Mouse (Mus musculus) heart, postnatal 0 days (tissue): ENCODE measurements around the gene Neurod2. TPM values are rescaled to one million over a fixed set of nuclear protein-coding genes. Genes with fewer than 3 reads are reported as not detected.
A peak's percentile ranks its signal among the peaks of the same experiment; 100 is the strongest.

ENCODE experiments used
- ATAC-seq: fragments of 200-750 bp; cut with Nextera tagmentation; 2 replicates; pipeline ENCODE4 v1.8.0; 2017; ENCODE audit warnings: low read depth, moderate number of reproducible peaks, moderate library complexity; ENCODE audit not compliant: insufficient read depth
- DNase-seq: peaks from one replicate; pipeline ENCODE4 v3.0.0-alpha.2; 2016; ENCODE audit warnings: low spot score
- H3K27ac ChIP-seq: fragments of 300-500 bp; sonication (generic); 2 replicates; pipeline ENCODE4 v1.5.1; 2014; ENCODE audit warnings: low read depth, mild to moderate bottlenecking
- H3K27me3 ChIP-seq: fragments of 300-500 bp; sonication (generic); 2 replicates; pipeline ENCODE4 v1.6.1; 2014; ENCODE audit warnings: low read length, mixed read lengths; ENCODE audit not compliant: control insufficient read depth, insufficient read depth
- H3K36me3 ChIP-seq: fragments of 300-500 bp; sonication (generic); replicated peaks from 2 replicates; pipeline ENCODE4 v1.6.1; 2014; ENCODE audit warnings: low read length, mixed read lengths; ENCODE audit not compliant: control insufficient read depth, insufficient read depth
- H3K4me1 ChIP-seq: fragments of 300-500 bp; sonication (generic); 2 replicates; pipeline ENCODE4 v1.6.1; 2014; ENCODE audit warnings: antibody characterized with exemption; ENCODE audit not compliant: control insufficient read depth, insufficient read depth
- H3K4me2 ChIP-seq: fragments of 300-500 bp; sonication (generic); 2 replicates; pipeline ENCODE4 v1.6.1; 2014; ENCODE audit warnings: low read depth, mild to moderate bottlenecking, low read length, moderate library complexity
- H3K4me3 ChIP-seq: fragments of 300-500 bp; sonication (generic); 2 replicates; pipeline ENCODE4 v1.5.1; 2014; ENCODE audit warnings: low read depth, low read length
- H3K9ac ChIP-seq: fragments of 300-500 bp; sonication (generic); replicated peaks from 2 replicates; pipeline ENCODE4 v1.6.1; 2014; ENCODE audit warnings: low read depth, low read length, mixed read lengths
- H3K9me3 ChIP-seq: fragments of 300-500 bp; sonication (generic); replicated peaks from 2 replicates; pipeline ENCODE4 v1.6.1; 2016; ENCODE audit warnings: low read length; ENCODE audit not compliant: control insufficient read depth
- CTCF ChIP-seq: IDR thresholded peaks from 2 replicates; pipeline ENCODE4 v1.5.1; 2016; ENCODE audit warnings: antibody characterized with exemption, control low read depth, low read depth
- EP300 ChIP-seq: IDR thresholded peaks from 2 replicates; pipeline ENCODE4 v1.6.1; 2016; ENCODE audit warnings: antibody characterized with exemption, low read depth
- WGBS: fragments of 180-500 bp; shearing (Covaris S2); extraction: QIAGEN DNeasy Blood & Tissue Kit; methylation state at CpG from one replicate; pipeline ENCODE4 v1.1.7; 2014; 5-methylcytosine and 5-hydroxymethylcytosine counted together
- polyA plus RNA-seq: library from polyadenylated mRNA; unstranded; fragments of >200 nt; fragmentation: Nextera tagmentation; extraction: Ambion mirVana; gene quantifications from 2 replicates; pipeline ENCODE4 v1.2.1, GENCODE M21; 2015
- total RNA-seq: library from RNA; depleted of rRNA; stranded (reverse); fragments of >200 nt; gene quantifications from 2 replicates; pipeline ENCODE4 v1.2.3, GENCODE M21; 2014; ENCODE audit warnings: low replicate concordance

Neurod2 gene
- total and polyA plus RNA-seq, 2 experiments from 2014 or later = not detected

GRCm38 (mm10) chr11:98354445-98354844 is 25.0 kb upstream of the Neurod2 start:
- ATAC-seq (no peak), DNase-seq (no peak)
- peaks cover 11% of the 10 kb centered on the region for H3K27me3 ChIP-seq
- no peak overlapping the region for H3K9ac ChIP-seq
- H3K36me3 ChIP-seq = no peaks in the 10 kb centered on the region
- H3K4me2 ChIP-seq = no peak overlapping the region
- 73% methylated on average over 14 of the region's 14 CpGs for WGBS
- H3K4me3 ChIP-seq = no peak overlapping the region
- H3K9me3 ChIP-seq = no peaks in the 10 kb centered on the region
- H3K27ac ChIP-seq = no peak overlapping the region
- H3K4me1 ChIP-seq = peaks cover 18% of the 10 kb centered on the region
- TF ChIP-seq EP300 = no peak
- TF ChIP-seq CTCF = no peak

GRCm38 (mm10) chr11:98353651-98354211 is 24.3 kb upstream of the Neurod2 start:
- DNase-seq = no peak
- 45% methylated on average over 8 of the region's 8 CpGs for WGBS
- Histone ChIP-seq H3K4me3 (no peak overlapping the region), H3K9me3 (no peaks in the 10 kb centered on the region), H3K36me3 (no peaks in the 10 kb centered on the region), H3K9ac (no peak overlapping the region), H3K27ac (no peak overlapping the region), H3K4me1 (peaks cover 11% of the 10 kb centered on the region; the same call in 1 of the 2 replicates), H3K27me3 (peaks cover 16% of the 10 kb centered on the region), H3K4me2 (no peak overlapping the region)
- ATAC-seq = no peak
- TF ChIP-seq CTCF (no peak), EP300 (no peak)

GRCm38 (mm10) chr11:98352272-98352990 is 23.0 kb upstream of the Neurod2 start:
- no peak overlapping the region for H3K9ac ChIP-seq
- no peak for DNase-seq
- H3K4me1 ChIP-seq = peaks cover 11% of the 10 kb centered on the region; the same call in 1 of the 2 replicates
- no peak overlapping the region for H3K4me2 ChIP-seq
- WGBS = 75% methylated on average over 18 of the region's 18 CpGs
- no peak for ATAC-seq
- no peak overlapping the region for H3K4me3 ChIP-seq
- no peak for TF ChIP-seq EP300
- no peak for TF ChIP-seq CTCF
- H3K27me3 ChIP-seq = peaks cover 25% of the 10 kb centered on the region
- H3K9me3 ChIP-seq = no peaks in the 10 kb centered on the region
- H3K36me3 ChIP-seq = no peaks in the 10 kb centered on the region
- H3K27ac ChIP-seq = no peak overlapping the region

- no peak overlapping the region for H3K27ac ChIP-seq
- H3K4me1 ChIP-seq = 0 out of 2 replicates have a peak, but pooled peaks cover 4% of the 10 kb centered on the region
- H3K27me3 ChIP-seq = peaks cover 35% of the 10 kb centered on the region
- WGBS = 14% methylated on average over 9 of the region's 9 CpGs
- TF ChIP-seq EP300 = no peak
- TF ChIP-seq CTCF = no peak
- ATAC-seq (no peak), DNase-seq (no peak)
- no peaks in the 10 kb centered on the region for H3K36me3 ChIP-seq
- no peaks in the 10 kb centered on the region for H3K9me3 ChIP-seq
- peak overlapping the region; percentile 71 for H3K4me2 ChIP-seq
- H3K4me3 ChIP-seq = peak overlapping the region; percentile 49
- H3K9ac ChIP-seq = peak overlapping the region; percentile 36
Observed at GRCm38 (mm10) chr11:98349308-98349707, 19.9 kb upstream of the Neurod2 start.

- TF ChIP-seq CTCF (no peak), EP300 (no peak)
- under 1% methylated on average over 54 of the region's 55 CpGs for WGBS
- H3K27ac ChIP-seq = no peak within 1 kb of the TSS
- 0 out of 2 replicates have a peak, but pooled peaks cover 4% of the 10 kb centered on the region for H3K4me1 ChIP-seq
- H3K36me3 ChIP-seq = no peaks in the 10 kb centered on the region
- H3K4me2 ChIP-seq = peak within 1 kb of the TSS; percentile 71
- no peaks in the 10 kb centered on the region for H3K9me3 ChIP-seq
- DNase-seq = peak; percentile 52
- H3K9ac ChIP-seq = peak within 1 kb of the TSS; percentile 36
- H3K4me3 ChIP-seq = peak within 1 kb of the TSS; percentile 49
- H3K27me3 ChIP-seq = peaks cover 35% of the 10 kb centered on the region
- ATAC-seq = peak; percentile 79
Observed at GRCm38 (mm10) chr11:98348083-98348961, 18.9 kb upstream of the Neurod2 start, which contains the start of gene Ppp1r1b. Gene Ppp1r1b (plus strand): TSS chr11:98348404.
